ENCODE assay signal across 13 mouse cellular contexts in the genomic region with DNA sequence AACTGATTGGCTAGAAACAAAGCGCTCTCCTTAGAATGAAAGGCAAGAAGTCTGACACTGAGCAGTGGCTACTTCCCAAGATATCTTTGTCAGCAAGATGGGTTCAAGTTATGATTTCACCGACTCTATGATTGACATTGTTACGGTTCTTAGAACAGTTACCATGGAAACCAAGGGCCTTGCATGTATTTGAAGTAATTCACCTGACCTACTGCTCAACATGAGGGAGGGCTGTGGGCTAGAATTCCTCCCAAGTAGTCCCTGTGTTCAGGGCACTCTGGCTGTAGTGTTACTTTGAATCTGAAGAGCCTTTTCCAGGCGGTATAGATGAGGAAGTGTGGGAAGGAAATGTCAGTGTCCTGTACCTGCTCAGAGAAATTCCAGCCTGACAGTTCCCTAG.
"Had no signal": no experiment of that assay in that cellular context is flagged by ENCODE, and none has a peak within 500 bp of the region (broad histone marks: within the 10 kb centered on the region; RNA-seq: fewer than 3 reads in every experiment).

No protein-coding gene starts in this region.

- H3K36me3 ChIP-seq: midbrain, embryonic 12.5 days; neural tube, embryonic 12.5 days; stomach, embryonic 15.5 days had no signal

- DNase-seq: lung, adult 18-20 months; lung, embryonic 14.5 days; lung, postnatal 10 days; lung, postnatal 4 days; right cerebral cortex, postnatal 14 days; thymus, adult 2 months; thymus, postnatal 25 days; thymus, postnatal 4 days had no signal

- H3K4me2 ChIP-seq: lung, embryonic 14.5 days; midbrain, embryonic 12.5 days; neural tube, embryonic 12.5 days; stomach, embryonic 15.5 days had no signal

- H3K9me3 ChIP-seq: midbrain, embryonic 12.5 days; neural tube, embryonic 12.5 days; stomach, embryonic 15.5 days had no signal

- H3K27ac ChIP-seq: liver, embryonic 14.5 days; midbrain, embryonic 12.5 days; neural tube, embryonic 12.5 days; stomach, embryonic 15.5 days; stomach, postnatal 0 days had no signal

- H3K27me3 ChIP-seq: midbrain, embryonic 12.5 days; neural tube, embryonic 12.5 days; stomach, embryonic 15.5 days had no signal

- H3K4me1 ChIP-seq: neural tube, embryonic 12.5 days; stomach, embryonic 15.5 days had no signal

- H3K4me3 ChIP-seq: midbrain, embryonic 12.5 days; neural tube, embryonic 12.5 days; stomach, embryonic 15.5 days had no signal

- H3K9ac ChIP-seq: liver, embryonic 14.5 days; lung, embryonic 14.5 days; midbrain, embryonic 12.5 days; neural tube, embryonic 12.5 days; stomach, embryonic 15.5 days had no signal
